Mouse (Mus musculus) R1 (cell line): ENCODE results near the gene Shroom3.

ENCODE experiments used
- DNase-seq: peaks from one replicate; pipeline ENCODE4 v3.0.0-alpha.2; 2018; ENCODE audit warnings: low read depth, low spot score

Gene Shroom3

GRCm38 (mm10) chr5:92804379-92804778, 121.1 kb downstream of the Shroom3 start:
- no peak for DNase-seq

- peak; percentile 90 for DNase-seq
These were observed 125.5 kb downstream of the Shroom3 start for GRCm38 (mm10) chr5:92808503-92809415.

GRCm38 (mm10) chr5:92809416-92809750, 126.1 kb downstream of the Shroom3 start:
- DNase-seq, result no peak

- peak; percentile 93 for DNase-seq
These were observed 127.8 kb downstream of the Shroom3 start for GRCm38 (mm10) chr5:92810922-92811533.

- DNase-seq, result peak; percentile 51
These were observed 128.5 kb downstream of the Shroom3 start for GRCm38 (mm10) chr5:92811761-92812160.

GRCm38 (mm10) chr5:92812936-92813335, 129.7 kb downstream of the Shroom3 start:
- peak; percentile 94 for DNase-seq

GRCm38 (mm10) chr5:92813562-92813961, 130.3 kb downstream of the Shroom3 start:
- DNase-seq, result no peak

- no peak for DNase-seq
These were observed 131.4 kb downstream of the Shroom3 start for GRCm38 (mm10) chr5:92814621-92815020.

- no peak for DNase-seq
These were observed 134.0 kb downstream of the Shroom3 start for GRCm38 (mm10) chr5:92817122-92817822.

- DNase-seq, result no peak
These were observed 138.1 kb downstream of the Shroom3 start for GRCm38 (mm10) chr5:92821370-92821769.

GRCm38 (mm10) chr5:92823495-92823894, 140.3 kb downstream of the Shroom3 start:
- DNase-seq, result no peak

GRCm38 (mm10) chr5:92824304-92825009, 141.2 kb downstream of the Shroom3 start:
- no peak for DNase-seq

- no peak for DNase-seq
These were observed 147.2 kb downstream of the Shroom3 start for GRCm38 (mm10) chr5:92830391-92830790.

- no peak for DNase-seq
These were observed 151.3 kb downstream of the Shroom3 start for GRCm38 (mm10) chr5:92834513-92834912.

GRCm38 (mm10) chr5:92837311-92837710, 154.1 kb downstream of the Shroom3 start:
- no peak for DNase-seq

GRCm38 (mm10) chr5:92838351-92838784, 155.1 kb downstream of the Shroom3 start:
- DNase-seq, result peak; percentile 47

- peak; percentile 77 for DNase-seq
These were observed 156.1 kb downstream of the Shroom3 start for GRCm38 (mm10) chr5:92839314-92839713.

GRCm38 (mm10) chr5:92841474-92841873, 158.2 kb downstream of the Shroom3 start:
- peak; percentile 89 for DNase-seq

- peak; percentile 51 for DNase-seq
These were observed 159.2 kb downstream of the Shroom3 start for GRCm38 (mm10) chr5:92842417-92842816.

GRCm38 (mm10) chr5:92842881-92843280, 159.6 kb downstream of the Shroom3 start:
- DNase-seq, result no peak
